Mouse (Mus musculus) forebrain, postnatal 0 days (tissue): Measurements from ENCODE around the gene Vmn1r122. TPM values are rescaled to one million over a fixed set of nuclear protein-coding genes. Genes with fewer than 3 reads are reported as not detected.
"Not testable (repeated sequence)": the region's sequence is repeated elsewhere in the genome, so short reads cannot be mapped to it uniquely, and the experiment has no call there.

Experiments
- ATAC-seq: fragments of 200-750 bp; cut with Nextera tagmentation; 2 replicates; pipeline ENCODE4 v1.8.0; 2017; ENCODE audit warnings: mild to moderate bottlenecking, moderate library complexity
- DNase-seq: peaks from one replicate; pipeline ENCODE4 v3.0.0-alpha.2; 2015
- H3K27ac ChIP-seq: fragments of 300-500 bp; sonication (generic); 2 replicates; pipeline ENCODE4 v1.5.1; 2014; ENCODE audit warnings: low read depth, mild to moderate bottlenecking, antibody characterized with exemption, low read length, moderate library complexity, mixed read lengths
- H3K27me3 ChIP-seq: fragments of 300-500 bp; sonication (generic); 2 replicates; pipeline ENCODE4 v1.6.1; 2014; ENCODE audit warnings: mild to moderate bottlenecking, low read length, mixed read lengths; ENCODE audit not compliant: insufficient read depth
- H3K36me3 ChIP-seq: fragments of 300-500 bp; sonication (generic); 2 replicates; pipeline ENCODE4 v1.6.1; 2014; ENCODE audit warnings: mild to moderate bottlenecking, moderate library complexity; ENCODE audit not compliant: insufficient read depth
- H3K4me1 ChIP-seq: fragments of 300-500 bp; sonication (generic); 2 replicates; pipeline ENCODE4 v1.6.1; 2014; ENCODE audit warnings: antibody characterized with exemption; ENCODE audit not compliant: insufficient read depth
- H3K4me2 ChIP-seq: fragments of 300-500 bp; sonication (generic); 2 replicates; pipeline ENCODE4 v1.6.1; 2014; ENCODE audit warnings: low read depth, mild to moderate bottlenecking, moderate library complexity
- H3K4me3 ChIP-seq: fragments of 300-500 bp; sonication (generic); 2 replicates; pipeline ENCODE4 v1.5.1; 2014; ENCODE audit warnings: low read depth, low read length, mixed read lengths
- H3K9ac ChIP-seq: fragments of 300-500 bp; sonication (generic); 2 replicates; pipeline ENCODE4 v1.6.1; 2014; ENCODE audit warnings: mild to moderate bottlenecking
- H3K9me3 ChIP-seq: fragments of 300-500 bp; sonication (generic); 2 replicates; pipeline ENCODE4 v1.6.1; 2016; ENCODE audit warnings: low read length
- WGBS: fragments of 180-500 bp; shearing (Covaris S2); extraction: QIAGEN DNeasy Blood & Tissue Kit; methylation state at CpG from one replicate; pipeline ENCODE4 v1.1.7; 2014; 5-methylcytosine and 5-hydroxymethylcytosine counted together
- polyA plus RNA-seq: library from polyadenylated mRNA; unstranded; fragments of >200 nt; fragmentation: Nextera tagmentation; extraction: Ambion mirVana; gene quantifications from 2 replicates; pipeline ENCODE4 v1.2.1, GENCODE M21; 2015
- total RNA-seq: library from RNA; depleted of rRNA; stranded (reverse); fragments of >200 nt; gene quantifications from 2 replicates; pipeline ENCODE4 v1.2.3, GENCODE M21; 2014; rRNA removed

Gene Vmn1r122
- total RNA-seq (not detected in 2 replicates), polyA plus RNA-seq (not detected in 2 replicates)

GRCm38 (mm10) chr7:21134028-21134427 lies at the start of gene Vmn1r122:
Gene Vmn1r122 (minus strand): TSS chr7:21134128.
- H3K4me1 ChIP-seq, H3K4me3 ChIP-seq, H3K9ac ChIP-seq, H3K36me3 ChIP-seq, DNase-seq, H3K9me3 ChIP-seq, ATAC-seq, H3K27ac ChIP-seq, H3K27me3 ChIP-seq, H3K4me2 ChIP-seq: not testable (repeated sequence)
- WGBS: 56% methylated on average over 2 of the region's 3 CpGs

GRCm38 (mm10) chr7:21161885-21162284 lies 28.0 kb upstream of the Vmn1r122 start, which contains the start of gene Vmn1r123:
Gene Vmn1r123 (plus strand): TSS chr7:21162185.
- H3K9ac ChIP-seq, H3K9me3 ChIP-seq, H3K27me3 ChIP-seq, H3K27ac ChIP-seq, DNase-seq, H3K4me1 ChIP-seq, H3K4me3 ChIP-seq, H3K4me2 ChIP-seq, ATAC-seq, H3K36me3 ChIP-seq: not testable (repeated sequence)
- 11% methylated on average over 1 of the region's 3 CpGs for WGBS

GRCm38 (mm10) chr7:21098413-21098812 lies 35.5 kb downstream of the Vmn1r122 start, which contains the start of gene Vmn1r121:
Gene Vmn1r121 (minus strand): TSS chr7:21098513.
- H3K27me3 ChIP-seq, H3K4me1 ChIP-seq, H3K4me2 ChIP-seq: not testable (repeated sequence)

More at GRCm38 (mm10) chr7:21098413-21098812, 35.5 kb downstream of the Vmn1r122 start, which contains the start of gene Vmn1r121:
- 82% methylated on average over 4 of the region's 5 CpGs for WGBS
- not testable (repeated sequence) for H3K4me3 ChIP-seq, H3K9ac ChIP-seq, H3K27ac ChIP-seq, ATAC-seq, H3K36me3 ChIP-seq, DNase-seq, H3K9me3 ChIP-seq

Other genes with a start within 250 kb of the Vmn1r122 start
- not detected in 2 replicates for gene Vmn1r118, start 221.8 kb downstream of the Vmn1r122 start, total RNA-seq
- not detected in 2 replicates for gene Vmn1r118, start 221.8 kb downstream of the Vmn1r122 start, polyA plus RNA-seq
- gene Vmn1r119, start 121.7 kb downstream of the Vmn1r122 start, total RNA-seq: not detected in 2 replicates
- gene Vmn1r119, start 121.7 kb downstream of the Vmn1r122 start, polyA plus RNA-seq: not detected in 2 replicates
- not detected in 2 replicates for gene Vmn1r120, start 80.3 kb downstream of the Vmn1r122 start, total RNA-seq
- gene Vmn1r120, start 80.3 kb downstream of the Vmn1r122 start, polyA plus RNA-seq: not detected in 2 replicates
- gene Vmn1r121, start 35.6 kb downstream of the Vmn1r122 start, total RNA-seq: not detected in 2 replicates
- gene Vmn1r121, start 35.6 kb downstream of the Vmn1r122 start, polyA plus RNA-seq: not detected in 2 replicates
- not detected in 2 replicates for gene Vmn1r123, start 28.1 kb upstream of the Vmn1r122 start, total RNA-seq
- not detected in 2 replicates for gene Vmn1r123, start 28.1 kb upstream of the Vmn1r122 start, polyA plus RNA-seq
- gene Gm5157, start 56.3 kb upstream of the Vmn1r122 start, total RNA-seq: not detected in 2 replicates
- gene Gm5157, start 56.3 kb upstream of the Vmn1r122 start, polyA plus RNA-seq: not detected in 2 replicates
- not detected in 2 replicates for gene Vmn1r124, start 126.5 kb upstream of the Vmn1r122 start, total RNA-seq
- gene Vmn1r124, start 126.5 kb upstream of the Vmn1r122 start, polyA plus RNA-seq: not detected in 2 replicates
- not detected in 2 replicates for gene Vmn1r125, start 138.1 kb upstream of the Vmn1r122 start, total RNA-seq
- gene Vmn1r125, start 138.1 kb upstream of the Vmn1r122 start, polyA plus RNA-seq: not detected in 2 replicates
- gene Vmn1r126, start 167.3 kb upstream of the Vmn1r122 start, total RNA-seq: not detected in 2 replicates
- not detected in 2 replicates for gene Vmn1r126, start 167.3 kb upstream of the Vmn1r122 start, polyA plus RNA-seq
- gene Vmn1r127, start 185.7 kb upstream of the Vmn1r122 start, total RNA-seq: not detected in 2 replicates
- gene Vmn1r127, start 185.7 kb upstream of the Vmn1r122 start, polyA plus RNA-seq: not detected in 2 replicates
- gene Vmn1r128, start 215.2 kb upstream of the Vmn1r122 start, total RNA-seq: not detected in 2 replicates
- gene Vmn1r128, start 215.2 kb upstream of the Vmn1r122 start, polyA plus RNA-seq: not detected in 2 replicates
- gene Vmn1r129, start 227.2 kb upstream of the Vmn1r122 start, total RNA-seq: not detected in 2 replicates
- not detected in 2 replicates for gene Vmn1r129, start 227.2 kb upstream of the Vmn1r122 start, polyA plus RNA-seq